Mouse (Mus musculus) lung, postnatal 14 days (tissue): ENCODE measurements around the gene Col4a4.

Experiments
- DNase-seq: peaks from one replicate; pipeline ENCODE4 v3.0.0; 2021

Col4a4 gene

DNA sequence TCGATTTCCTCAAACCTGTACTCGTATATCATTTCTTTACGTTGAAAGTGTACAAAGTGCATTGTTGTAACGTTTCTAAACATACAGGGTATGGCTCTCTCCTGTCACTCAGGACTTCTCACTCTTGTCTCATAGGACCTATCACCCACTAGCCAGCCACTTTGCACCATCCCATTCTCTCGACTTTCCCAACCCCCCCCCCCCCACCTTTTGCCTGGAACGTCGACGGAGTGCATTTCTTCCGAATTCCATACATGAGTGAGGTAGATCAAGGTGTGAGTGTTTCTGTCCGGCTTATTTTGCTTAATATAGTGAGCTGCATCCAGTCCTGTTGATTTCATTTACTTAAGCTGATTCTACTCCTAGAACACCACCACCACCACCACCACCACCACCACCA is 9.3 kb downstream of the Col4a4 start:
- DNase-seq, result no peak

DNA sequence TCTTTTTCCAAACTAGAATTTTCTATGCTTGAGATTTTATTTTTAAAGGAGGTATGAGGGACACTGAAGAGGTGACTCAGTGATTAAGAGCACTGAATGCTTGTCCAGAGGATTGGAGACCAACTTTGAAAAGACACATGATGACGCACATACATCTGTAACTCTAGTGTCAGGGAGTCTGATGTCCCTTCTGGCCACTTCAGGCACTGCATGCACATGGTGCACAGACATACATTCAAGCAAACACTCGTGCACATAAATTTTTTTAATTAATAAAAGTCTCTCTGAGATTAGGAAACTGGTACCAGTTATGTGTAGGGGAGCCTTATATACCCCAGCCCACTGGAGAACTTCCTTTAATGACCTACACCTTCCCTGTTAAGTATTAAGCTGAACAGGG is 10.5 kb downstream of the Col4a4 start:
- DNase-seq, result no peak

DNA sequence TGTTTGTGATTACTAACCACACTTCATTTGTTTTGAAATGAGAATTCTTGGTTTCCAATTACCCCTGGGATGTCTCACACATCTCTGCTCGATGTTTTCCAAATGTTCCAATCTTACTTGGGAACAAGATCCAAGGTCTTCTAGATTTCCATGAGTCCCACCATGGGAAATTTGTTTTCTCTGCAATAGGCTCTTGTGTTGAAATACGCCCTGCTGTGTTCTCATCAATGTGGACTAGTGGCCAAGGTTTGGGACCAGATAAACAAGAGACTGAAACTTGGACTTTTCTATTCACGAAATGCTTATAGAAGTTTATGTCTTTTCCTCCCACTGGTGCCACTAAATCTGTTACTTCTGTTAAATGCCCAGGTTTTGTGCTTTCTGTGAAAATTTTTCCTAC is 11.0 kb downstream of the Col4a4 start:
- DNase-seq, result no peak

DNA sequence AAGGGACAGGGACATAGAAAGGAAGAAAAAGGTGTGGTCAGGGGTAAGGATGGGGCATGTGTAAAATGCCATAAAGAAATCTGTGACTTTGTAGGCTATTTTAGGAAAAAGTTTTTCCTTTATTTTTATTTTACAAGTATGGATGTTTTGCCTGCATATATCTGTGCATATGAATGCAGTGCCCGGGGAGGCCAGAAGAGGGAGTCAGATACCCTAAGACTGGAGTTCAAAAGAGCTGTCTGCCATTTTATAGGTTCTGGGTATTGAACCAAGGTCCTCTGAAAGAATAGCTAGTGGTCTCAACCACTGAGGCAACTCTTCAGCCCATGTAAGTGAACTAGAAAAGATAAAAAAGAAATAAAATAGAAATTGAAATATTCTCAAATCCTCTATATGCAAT is 14.9 kb downstream of the Col4a4 start:
- peak; percentile 25 for DNase-seq

DNA sequence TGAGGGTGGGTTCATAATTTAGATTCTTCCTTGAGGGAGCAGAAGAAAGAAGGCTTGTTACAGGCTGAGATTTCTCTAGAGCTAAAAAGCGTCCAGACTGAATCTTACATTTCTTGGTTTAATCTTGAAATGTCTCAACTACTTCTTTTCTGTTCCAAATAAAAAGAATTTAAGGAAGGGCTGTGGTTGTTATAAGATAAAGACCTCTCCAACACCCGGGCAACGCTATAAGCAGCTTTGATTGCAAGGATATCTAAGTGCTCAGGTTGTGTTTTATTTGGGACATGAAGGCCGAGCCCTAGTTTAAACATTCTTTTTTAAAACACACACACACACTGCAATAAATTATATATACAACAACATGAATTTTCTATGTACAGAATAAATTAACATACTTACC is 17.2 kb downstream of the Col4a4 start:
- DNase-seq, result no peak

DNA sequence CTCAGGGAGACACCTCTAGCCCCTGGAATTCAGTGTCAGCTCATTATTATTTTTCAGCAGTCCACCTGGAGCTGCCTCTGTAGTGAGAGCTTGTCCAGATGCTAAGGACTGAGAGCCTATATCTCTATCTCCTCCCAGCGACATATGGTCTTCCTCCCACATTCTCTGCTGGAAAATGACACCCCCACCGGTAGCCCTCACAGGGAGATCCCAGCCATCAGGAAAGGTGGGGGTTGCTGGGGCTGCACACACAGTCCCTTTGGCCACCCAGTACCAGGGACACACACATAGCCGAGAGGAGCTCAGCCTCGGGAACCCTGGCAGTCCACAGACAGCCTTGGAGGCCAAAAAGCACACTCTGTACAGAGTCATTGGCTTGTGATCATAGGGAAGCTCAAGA is 26.4 kb downstream of the Col4a4 start:
- no peak for DNase-seq

DNA sequence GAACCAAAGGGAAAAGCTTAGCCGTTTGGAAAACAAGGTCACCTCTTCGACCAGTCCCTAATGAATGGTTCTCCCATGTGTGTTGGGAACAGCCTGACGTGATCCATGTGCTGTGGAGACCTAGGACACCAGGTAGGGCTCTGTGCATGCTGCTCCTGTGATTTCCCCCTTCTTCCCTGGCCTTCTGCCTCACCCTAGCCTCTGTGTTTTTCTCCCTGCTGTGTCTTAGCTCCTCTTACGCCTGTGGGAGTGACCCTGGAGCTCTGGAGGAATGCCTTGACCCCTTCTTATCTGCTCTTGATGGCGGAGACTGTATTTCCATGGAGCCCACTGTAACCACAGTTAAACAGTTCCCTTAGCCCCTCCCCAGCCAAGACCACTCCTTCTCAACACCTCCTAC is 31.8 kb downstream of the Col4a4 start:
- DNase-seq, result no peak

DNA sequence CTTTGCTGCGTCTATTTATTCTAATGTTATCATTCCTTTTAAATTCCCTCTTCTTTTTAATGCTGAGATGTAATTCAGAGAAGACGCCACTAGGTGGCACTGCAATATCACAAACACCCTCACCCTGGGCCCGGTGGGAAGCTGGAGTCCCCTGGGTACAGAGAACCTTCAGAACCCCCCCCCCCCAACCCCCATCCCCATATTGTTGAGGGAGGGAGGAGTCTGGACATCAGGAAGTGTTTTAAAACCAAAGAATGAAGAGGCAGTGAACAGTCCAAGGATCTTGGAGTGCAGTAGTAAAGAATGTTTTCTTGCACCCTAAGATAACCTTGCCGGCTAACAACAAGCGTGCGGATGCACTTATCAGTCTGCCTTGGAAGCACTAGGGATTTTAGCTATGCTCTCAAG is 32.2 kb downstream of the Col4a4 start:
- peak; percentile 36 for DNase-seq

DNA sequence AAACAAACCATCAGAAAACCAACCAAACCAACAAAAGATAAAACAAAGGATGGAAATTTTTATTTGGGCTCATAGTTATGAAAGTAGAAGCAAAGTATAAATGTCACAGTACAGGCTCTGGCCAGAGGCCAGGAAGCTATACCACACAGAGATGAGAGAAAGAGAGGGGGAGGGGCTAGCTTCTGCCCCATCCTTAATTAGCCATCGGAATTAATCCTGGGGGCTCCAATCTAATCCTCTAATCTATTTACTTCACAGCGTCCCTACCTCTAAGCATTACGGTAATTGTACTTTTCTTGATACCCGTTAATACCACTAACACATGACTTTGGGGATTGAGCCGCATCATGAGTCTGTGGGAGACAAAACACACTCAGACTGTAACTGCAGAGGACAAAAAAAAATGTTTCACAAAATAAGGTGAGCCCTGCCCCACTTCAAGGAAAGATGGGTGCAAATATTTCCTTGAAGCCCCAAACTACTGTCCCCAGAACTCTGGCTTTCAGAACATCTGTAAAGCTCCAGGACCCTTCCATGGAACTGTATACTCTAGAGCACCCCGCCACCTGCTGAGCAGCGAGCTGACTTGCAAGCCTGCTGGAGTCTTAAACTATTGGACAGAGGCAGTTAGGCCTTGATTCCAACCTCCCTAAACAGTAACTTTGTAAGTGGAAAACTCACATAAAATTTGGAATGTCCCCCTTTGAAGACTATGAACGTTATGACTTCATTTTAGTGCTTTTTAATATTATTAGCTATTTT is 41.3 kb downstream of the Col4a4 start:
- no peak for DNase-seq

DNA sequence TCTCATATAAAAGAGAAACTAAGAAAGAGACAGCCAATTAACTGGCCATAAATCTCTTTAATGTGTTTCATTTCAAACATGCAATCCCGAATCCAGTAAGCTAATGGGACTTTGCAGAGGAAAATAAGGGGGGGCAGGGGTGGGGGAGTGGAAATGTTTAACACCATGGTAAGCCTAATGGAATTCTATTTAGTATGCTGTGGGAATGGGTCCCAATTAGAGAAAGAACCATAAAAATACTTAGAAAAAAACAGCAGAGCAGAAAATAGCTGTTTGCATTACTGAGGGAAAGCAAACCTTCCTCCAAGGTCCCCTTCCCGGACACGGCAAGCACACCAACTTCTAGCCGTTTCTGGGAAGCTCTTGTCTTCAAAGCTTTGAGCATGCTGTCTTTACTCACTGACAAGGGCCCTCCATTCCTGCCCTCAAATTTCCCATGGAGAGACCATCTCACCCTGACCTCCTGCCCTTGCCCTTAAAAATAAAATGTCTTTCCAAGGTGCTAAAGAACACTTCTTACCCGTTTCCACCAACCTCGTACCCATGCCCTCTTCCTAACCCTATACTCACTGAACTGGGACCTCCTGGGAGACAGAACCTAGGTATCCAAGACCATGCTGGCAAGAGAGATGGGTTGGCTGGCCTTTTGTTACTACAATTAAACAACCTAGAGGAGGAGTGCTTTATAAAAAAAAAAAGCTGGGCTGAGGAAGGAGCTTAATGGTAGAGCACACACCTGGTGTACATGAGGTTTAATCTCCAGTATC is 42.0 kb downstream of the Col4a4 start:
- no peak for DNase-seq

DNA sequence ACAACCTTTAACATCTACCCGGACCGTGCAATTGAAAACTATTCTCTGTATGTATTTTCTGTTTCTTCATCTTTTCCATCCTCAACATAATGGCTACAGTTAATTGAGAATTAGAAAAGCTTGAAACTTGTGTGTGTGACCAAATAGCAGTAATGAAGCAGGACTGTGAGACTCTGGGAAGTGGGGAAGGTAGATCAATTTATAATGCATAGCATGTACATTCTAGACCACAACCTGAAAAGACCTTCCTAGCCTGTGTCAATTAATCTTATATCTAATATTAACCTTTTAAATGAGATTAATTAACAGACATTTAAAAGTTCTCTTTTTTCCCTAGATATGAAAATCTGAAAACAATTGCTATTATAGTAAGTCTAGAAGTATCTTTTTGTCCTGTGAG is 42.7 kb downstream of the Col4a4 start:
- no peak for DNase-seq

DNA sequence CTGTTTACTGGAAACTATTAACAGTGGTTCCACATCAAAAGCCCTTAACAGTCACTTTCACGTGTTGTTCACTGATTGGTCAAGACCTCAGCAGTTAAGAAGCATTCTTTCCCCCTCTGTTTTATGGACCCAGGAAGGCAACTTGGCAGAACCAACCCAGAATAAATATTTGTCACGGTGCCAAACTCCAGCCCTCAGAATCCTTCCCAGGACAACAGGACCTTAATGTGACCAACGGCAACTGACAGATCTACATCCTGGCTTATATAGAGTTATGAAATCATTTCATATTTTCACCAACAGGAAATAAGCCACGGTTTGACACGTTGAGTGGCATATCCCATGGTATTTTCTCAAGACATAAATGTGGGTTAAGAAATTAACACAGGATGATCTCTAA is 46.6 kb downstream of the Col4a4 start:
- no peak for DNase-seq

DNA sequence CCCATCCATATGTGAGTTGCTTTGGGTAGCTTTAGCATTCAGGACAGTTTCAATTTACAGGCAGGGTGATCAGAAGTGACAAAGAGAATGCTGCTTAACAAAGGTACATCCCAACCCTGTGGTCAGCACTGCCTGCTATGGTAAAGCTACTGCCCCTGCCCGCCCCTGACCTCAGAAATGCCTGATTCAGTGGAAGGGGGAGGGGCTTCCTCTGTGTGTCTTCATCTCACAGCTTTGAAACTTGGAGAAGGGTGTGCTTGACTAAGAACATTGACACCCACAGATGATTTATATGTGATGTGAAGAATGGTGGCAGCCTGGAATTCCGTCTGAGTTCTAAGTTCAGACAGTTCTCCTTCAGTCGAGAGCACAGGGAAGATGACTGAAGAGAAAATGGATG is 48.8 kb downstream of the Col4a4 start:
- no peak for DNase-seq

DNA sequence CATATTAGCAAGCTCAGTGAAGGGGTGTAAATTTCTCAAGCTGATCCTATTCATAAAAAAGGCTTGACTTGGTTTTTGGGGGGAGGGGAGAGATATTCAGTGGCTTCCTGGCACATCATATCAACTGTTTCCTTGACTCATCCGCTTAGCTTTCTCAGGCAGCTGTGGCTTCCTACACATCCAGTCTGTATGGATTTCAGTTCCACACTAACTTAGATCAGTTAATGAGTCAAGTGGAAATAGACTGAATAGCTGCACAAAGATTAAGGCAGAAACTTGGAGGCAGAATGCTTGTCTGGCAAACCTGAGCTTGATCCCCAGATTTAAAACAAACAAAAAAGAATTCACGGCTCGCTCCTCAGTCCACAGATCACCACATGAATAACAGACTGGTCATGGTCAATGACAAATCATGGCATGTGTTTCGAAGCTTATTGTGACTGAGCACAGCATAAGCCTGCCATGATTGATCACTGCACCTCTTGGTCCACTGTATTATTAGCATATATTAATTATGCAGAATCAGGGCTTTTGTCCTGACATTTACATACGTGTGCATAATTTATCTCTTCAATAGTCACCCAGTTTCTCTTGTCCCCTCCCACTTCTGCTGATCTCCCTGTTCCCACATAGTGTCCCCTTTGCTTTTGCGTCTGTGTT is 50.0 kb downstream of the Col4a4 start:
- DNase-seq, result no peak

DNA sequence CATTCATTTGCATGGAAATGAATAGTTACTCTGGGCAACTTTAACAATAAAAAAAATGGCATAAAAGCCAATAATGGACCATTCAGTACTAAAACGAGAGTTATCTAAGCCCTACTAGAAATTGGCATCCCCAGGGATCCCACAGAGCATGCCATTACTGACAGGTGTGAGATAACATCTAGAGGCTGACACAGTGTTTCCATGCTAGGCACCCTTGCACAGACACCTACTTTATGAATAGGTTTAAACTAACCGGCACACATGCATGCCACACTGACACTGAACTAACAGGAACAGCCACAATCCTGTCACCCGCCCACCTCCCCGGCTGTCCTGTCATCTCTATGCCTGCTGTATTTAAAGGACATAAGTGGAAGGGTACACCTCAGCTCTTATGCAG is 58.7 kb downstream of the Col4a4 start:
- DNase-seq, result no peak

DNA sequence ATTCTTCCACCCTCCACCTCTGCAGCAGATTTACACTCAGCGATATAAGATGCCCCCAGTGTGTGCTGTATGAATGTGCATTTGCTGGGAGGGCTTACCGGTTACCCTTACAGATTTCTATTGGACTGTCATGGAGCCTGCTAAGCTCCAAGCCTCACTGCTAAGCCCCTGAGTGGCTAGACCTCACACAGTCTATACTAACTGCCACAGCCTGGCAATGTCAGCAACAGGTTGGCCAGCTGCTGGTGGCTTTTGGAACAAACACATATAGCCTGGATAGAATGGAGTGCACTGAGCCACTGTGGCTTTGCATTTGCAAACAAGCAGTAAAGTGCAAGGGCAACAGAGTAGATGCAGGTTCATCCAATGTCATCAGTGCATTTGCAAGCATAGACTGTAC is 94.7 kb downstream of the Col4a4 start:
- no peak for DNase-seq

DNA sequence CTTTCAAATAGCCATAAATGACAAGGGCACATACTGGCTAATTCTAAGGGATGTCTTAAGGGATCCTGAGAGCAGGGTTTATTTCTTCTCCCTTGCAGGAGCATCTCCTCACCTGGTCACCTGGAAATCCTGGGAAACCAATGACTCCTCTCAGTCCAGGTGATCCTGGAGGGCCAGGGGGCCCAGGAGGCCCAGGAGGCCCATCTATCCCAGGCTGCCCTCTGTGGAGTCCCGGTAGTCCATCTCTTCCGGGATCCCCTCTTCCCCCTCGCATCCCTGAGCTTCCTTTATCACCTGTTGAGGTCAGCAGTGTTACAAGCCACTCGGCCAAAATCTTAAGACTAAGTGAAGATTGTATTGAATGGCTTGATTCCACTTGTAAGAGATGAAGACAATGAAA is 100.3 kb downstream of the Col4a4 start:
- DNase-seq, result no peak

DNA sequence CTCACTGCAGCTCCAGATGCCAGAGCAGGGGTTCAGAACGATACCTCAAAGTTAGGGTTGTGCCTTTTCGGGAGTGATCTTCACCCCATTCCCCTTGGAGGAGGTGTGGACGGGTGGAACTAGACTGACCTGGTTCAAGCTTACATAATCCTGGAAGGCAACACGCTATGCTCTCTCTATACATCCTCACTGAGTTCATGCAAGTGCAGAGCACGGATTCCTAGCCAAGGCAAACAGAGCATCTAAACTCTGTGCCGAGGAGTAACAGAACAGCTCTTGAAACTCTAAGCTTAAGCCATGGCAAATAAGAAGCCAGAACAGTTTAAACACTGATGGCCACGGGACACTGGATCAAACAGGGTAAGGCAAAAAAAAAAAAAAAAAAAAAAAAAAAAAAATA is 104.3 kb downstream of the Col4a4 start:
- no peak for DNase-seq

DNA sequence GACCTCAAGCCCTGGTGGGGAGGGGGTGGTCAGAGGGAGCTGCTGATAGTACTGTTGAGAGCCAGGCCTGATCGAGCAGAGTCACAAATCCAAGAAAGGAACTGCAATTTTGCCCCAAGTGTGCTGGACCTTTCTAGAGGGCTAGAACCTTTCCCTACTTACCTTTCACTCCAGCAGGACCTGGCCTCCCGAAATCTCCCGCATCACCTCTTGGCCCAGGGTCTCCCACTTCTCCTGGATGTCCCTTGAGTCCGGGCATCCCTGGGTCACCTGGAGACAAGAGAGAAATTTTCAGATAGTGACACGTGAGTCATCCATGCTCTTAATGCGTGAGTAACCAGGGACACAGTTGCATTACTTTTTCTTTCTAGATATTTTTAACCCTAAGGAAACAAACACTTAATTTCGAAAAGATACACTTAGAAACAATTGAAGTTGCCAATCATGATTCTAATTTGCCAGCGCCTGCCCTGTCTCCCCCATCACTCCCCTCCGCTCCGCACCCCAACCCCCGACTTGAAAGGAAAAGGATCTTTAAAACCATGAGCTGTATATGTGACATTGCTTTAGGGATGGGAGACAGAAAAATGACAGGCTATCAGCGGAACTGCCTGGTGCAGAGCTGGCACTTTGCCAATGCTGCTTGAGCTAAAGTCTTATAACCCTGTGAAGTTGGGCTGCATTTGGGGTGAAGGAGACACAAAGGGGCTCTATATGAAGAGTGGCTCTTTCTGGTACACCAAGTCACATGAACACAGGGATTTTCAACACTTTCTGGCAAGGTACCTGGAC is 106.8 kb downstream of the Col4a4 start:
- no peak for DNase-seq

DNA sequence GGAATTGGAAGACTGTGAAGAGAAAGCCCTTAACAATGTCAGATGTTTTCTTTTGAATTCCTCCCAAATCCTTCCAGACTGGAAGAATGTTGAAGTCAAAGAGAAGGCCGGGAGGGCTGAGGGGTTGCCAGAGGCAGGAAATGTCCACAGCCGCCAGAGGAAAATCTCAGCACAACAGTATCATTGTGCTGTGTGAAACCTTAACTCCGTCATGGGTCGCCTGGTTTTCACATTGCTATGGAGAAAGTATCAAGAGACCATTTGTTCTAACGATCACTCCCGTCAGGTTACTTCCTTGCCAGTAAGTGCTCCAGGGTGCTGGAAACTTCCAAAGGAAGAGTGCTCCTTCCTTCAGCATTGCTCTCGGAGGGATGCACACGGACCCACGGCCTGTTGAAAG is 109.9 kb downstream of the Col4a4 start:
- DNase-seq, result no peak

DNA sequence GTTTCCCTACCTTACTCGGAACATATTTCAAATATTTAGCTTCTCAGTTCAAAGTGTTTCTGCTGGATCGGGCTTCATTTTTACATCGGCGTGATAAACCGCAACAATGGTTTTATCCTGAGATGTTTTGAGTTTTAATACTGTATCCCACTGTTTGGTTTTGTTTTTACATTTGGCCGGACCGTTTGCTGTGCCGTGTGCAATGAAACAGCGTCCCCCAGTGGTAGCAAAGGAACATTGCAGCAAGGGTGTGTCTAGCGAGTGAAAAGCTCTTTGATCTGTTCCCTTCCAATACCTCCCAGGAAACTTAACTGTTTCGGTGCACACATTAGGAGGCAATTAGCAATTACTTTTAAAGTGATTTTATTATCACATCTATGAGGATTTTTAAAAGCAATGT is 110.4 kb downstream of the Col4a4 start:
- no peak for DNase-seq

DNA sequence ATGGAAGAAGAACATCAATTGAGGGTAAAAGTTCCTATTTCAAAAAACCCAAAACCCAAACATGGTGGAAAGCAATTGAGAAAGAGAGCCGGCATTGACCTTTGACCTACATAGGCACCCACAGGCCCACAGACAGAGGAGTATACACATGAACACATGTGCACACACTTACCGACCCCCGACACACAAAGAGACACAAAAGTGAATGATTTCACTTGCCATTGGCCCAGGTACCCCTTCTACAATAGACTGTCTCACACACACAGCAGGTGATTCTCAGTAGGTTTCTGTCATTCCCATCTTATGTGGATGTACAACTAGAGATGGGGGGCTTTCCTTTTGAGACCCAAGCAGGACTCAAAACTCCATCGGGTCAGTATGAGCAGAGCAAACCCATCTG is 110.8 kb downstream of the Col4a4 start:
- no peak for DNase-seq

DNA sequence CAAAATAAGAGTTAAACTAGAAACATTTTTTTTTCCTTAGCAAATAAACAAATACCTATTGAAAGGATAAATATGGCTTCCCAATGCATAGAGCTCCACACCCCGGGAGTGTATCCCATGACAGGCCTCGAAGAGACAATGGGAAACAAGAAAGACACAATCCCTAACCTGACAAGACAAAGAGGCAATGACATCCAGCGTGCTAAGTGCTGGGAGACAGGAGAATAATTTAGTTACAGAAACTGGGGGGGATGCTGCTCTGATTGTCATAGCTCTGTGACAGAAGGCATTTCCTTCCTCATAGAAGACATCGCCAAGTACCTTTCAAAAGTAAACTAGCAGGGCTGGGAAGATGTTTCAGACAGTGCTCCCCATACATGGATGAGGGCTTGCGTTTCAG is 111.4 kb downstream of the Col4a4 start:
- no peak for DNase-seq
